Mouse (Mus musculus) layer of hippocampus, adult 2 months (tissue): ENCODE results near the gene Tia1. TPM values are rescaled to one million over a fixed set of nuclear protein-coding genes. Genes with fewer than 3 reads are reported as not detected.

ENCODE experiments used
- DNase-seq, 2 experiments: peaks; one replicate each; pipeline ENCODE4 v3.0.0; 2022; ENCODE audit warnings: low spot score in 2 of 2
- H3K27ac ChIP-seq: fragments of 200-600 bp; 2 replicates; pipeline ENCODE4 v1.8.1; 2022
- H3K4me3 ChIP-seq: fragments of 200-600 bp; 2 replicates; pipeline ENCODE4 v1.8.1; 2022; ENCODE audit warnings: mild to moderate bottlenecking
- CTCF ChIP-seq: fragments of 200-600 bp; conservative IDR thresholded peaks from 2 replicates; pipeline ENCODE4 v1.8.1; 2022; ENCODE audit warnings: antibody characterized with exemption, mild to moderate bottlenecking, moderate library complexity
- total RNA-seq, 2 experiments: library from RNA; stranded (reverse); gene quantifications; 2 replicates each; pipeline ENCODE4 v1.2.3; 2021

Gene Tia1
- total RNA-seq, 2 experiments from 2014 or later: 151 to 156 TPM

- no peak for TF ChIP-seq CTCF
- no peak for DNase-seq
- Histone ChIP-seq H3K4me3 (no peak overlapping the region), H3K27ac (no peak overlapping the region)
Measured at GRCm38 (mm10) chr6:86394078-86394720, 9.8 kb upstream of the Tia1 start.

GRCm38 (mm10) chr6:86395021-86395420 lies 9.0 kb upstream of the Tia1 start:
- no peak for DNase-seq
- peak overlapping the region; percentile 100 for H3K4me3 ChIP-seq
- no peak for TF ChIP-seq CTCF

GRCm38 (mm10) chr6:86395969-86396368 lies 8.1 kb upstream of the Tia1 start:
- Histone ChIP-seq H3K4me3 (peak overlapping the region; percentile 100), H3K27ac (peak overlapping the region; percentile 96)
- no peak for TF ChIP-seq CTCF
- no peak for DNase-seq

More at GRCm38 (mm10) chr6:86395021-86395420, 9.0 kb upstream of the Tia1 start:
- no peak overlapping the region for H3K27ac ChIP-seq

- TF ChIP-seq CTCF: no peak
- peak; percentile 86 to 88 for DNase-seq
- Histone ChIP-seq H3K4me3 (peak within 1 kb of the TSS; percentile 100), H3K27ac (peak within 1 kb of the TSS; percentile 96)
Measured at GRCm38 (mm10) chr6:86396581-86397256, 7.3 kb upstream of the Tia1 start, which contains the start of gene Pcyox1. TSS of gene Pcyox1 (minus strand) at chr6:86397154.

GRCm38 (mm10) chr6:86397257-86397980 lies 6.6 kb upstream of the Tia1 start:
- H3K27ac ChIP-seq: peak overlapping the region; percentile 96
- no peak for TF ChIP-seq CTCF
- no peak for DNase-seq
- peak overlapping the region; percentile 100 for H3K4me3 ChIP-seq

GRCm38 (mm10) chr6:86398986-86399385 lies 5.0 kb upstream of the Tia1 start:
- Histone ChIP-seq H3K27ac (no peak overlapping the region), H3K4me3 (no peak overlapping the region)
- DNase-seq: no peak
- no peak for TF ChIP-seq CTCF

- H3K4me3 ChIP-seq: no peak overlapping the region
- DNase-seq: no peak
- TF ChIP-seq CTCF: no peak
- no peak overlapping the region for H3K27ac ChIP-seq
Measured at GRCm38 (mm10) chr6:86399995-86400394, 4.0 kb upstream of the Tia1 start.

- no peak overlapping the region for H3K4me3 ChIP-seq
- peak; percentile 47 to 52 for DNase-seq
- TF ChIP-seq CTCF: peak; percentile 79
- no peak overlapping the region for H3K27ac ChIP-seq
Measured at GRCm38 (mm10) chr6:86400972-86401371, 3.0 kb upstream of the Tia1 start.

- H3K4me3 ChIP-seq: peak overlapping the region; percentile 83
- H3K27ac ChIP-seq: peak overlapping the region; percentile 99
- no peak for TF ChIP-seq CTCF
- DNase-seq: no peak
Measured at GRCm38 (mm10) chr6:86402681-86403607, 1.1 kb upstream of the Tia1 start.

GRCm38 (mm10) chr6:86403728-86404099 lies 305 bp upstream of the Tia1 start:
- Histone ChIP-seq H3K27ac (peak overlapping the region; percentile 99), H3K4me3 (peak overlapping the region; percentile 83)
- peak; percentile 90 to 95 for DNase-seq
- TF ChIP-seq CTCF: no peak

- Histone ChIP-seq H3K4me3 (peak overlapping the region; percentile 83), H3K27ac (peak overlapping the region; percentile 99)
- peak; percentile 25 for TF ChIP-seq CTCF
- DNase-seq: no peak
Measured at GRCm38 (mm10) chr6:86404996-86405395, 977 bp downstream of the Tia1 start.

- no peak for TF ChIP-seq CTCF
- H3K27ac ChIP-seq: no peak overlapping the region
- H3K4me3 ChIP-seq: peak overlapping the region; percentile 83
- DNase-seq: no peak
Measured at GRCm38 (mm10) chr6:86406306-86406705, 2.3 kb downstream of the Tia1 start.
